Mouse (Mus musculus) G1E (cell line): ENCODE data around the gene Psg16. TPM values are rescaled to one million over a fixed set of nuclear protein-coding genes. Genes with fewer than 3 reads are reported as not detected.

Experiments used
- ATAC-seq: 2 replicates; pipeline ENCODE4 v1.8.0; 2016; ENCODE audit warnings: mild to moderate bottlenecking; ENCODE audit not compliant: insufficient number of reproducible peaks, poor library complexity, low FRiP score, severe bottlenecking; ENCODE audit errors: extremely low read depth
- DNase-seq: peaks from one replicate; pipeline ENCODE4 v3.0.0; 2012; ENCODE audit warnings: low spot score
- H3K27me3 ChIP-seq: 2 replicates; pipeline ENCODE4 v1.6.1; 2012; ENCODE audit warnings: mild to moderate bottlenecking, low read length, inconsistent platforms; ENCODE audit not compliant: insufficient read depth
- H3K36me3 ChIP-seq: replicated peaks from 2 replicates; pipeline ENCODE3; 2012; ENCODE audit warnings: mild to moderate bottlenecking, inconsistent platforms
- H3K4me1 ChIP-seq: 2 replicates; pipeline ENCODE4 v1.6.1; 2012; ENCODE audit warnings: low read depth, low read length, inconsistent platforms, mixed read lengths; ENCODE audit not compliant: insufficient read depth
- H3K4me3 ChIP-seq: 2 replicates; pipeline ENCODE4 v1.5.1; 2012; ENCODE audit warnings: low read depth, mild to moderate bottlenecking, inconsistent platforms, low read length, moderate library complexity, mixed read lengths
- H3K9me3 ChIP-seq: replicated peaks from 2 replicates; pipeline ENCODE4 v1.6.1; 2012; ENCODE audit warnings: inconsistent platforms
- CTCF ChIP-seq: IDR thresholded peaks from 2 replicates; pipeline ENCODE4 v1.5.1; 2012; ENCODE audit warnings: low read depth, low read length, inconsistent platforms, mixed read lengths
- GATA1 ChIP-seq: IDR thresholded peaks from 2 replicates; pipeline ENCODE4 v1.6.1; 2012; ENCODE audit warnings: borderline replicate concordance, low read length, inconsistent platforms, mixed read lengths
- GATA2 ChIP-seq: IDR thresholded peaks from 2 replicates; pipeline ENCODE4 v1.6.1; 2012; ENCODE audit warnings: low read depth, low read length, inconsistent platforms, borderline replicate concordance
- POLR2AphosphoS5 ChIP-seq: IDR thresholded peaks from 2 replicates; pipeline ENCODE4 v1.6.1; 2012; ENCODE audit warnings: low read depth, low read length, inconsistent platforms; ENCODE audit not compliant: insufficient replicate concordance
- TAL1 ChIP-seq: conservative IDR thresholded peaks from 2 replicates; pipeline ENCODE4 v1.6.1; 2012; ENCODE audit warnings: low read depth, low read length, inconsistent platforms, mixed read lengths
- polyA plus RNA-seq: library from polyadenylated mRNA; stranded (reverse); fragments of >175 nt; gene quantifications from 2 replicates; pipeline ENCODE4 v1.2.3, GENCODE M21; 2012
- total RNA-seq, 2 experiments: library from RNA; stranded (forward) in 1 of 2; stranded (reverse) in 1 of 2; fragments of 200-1000 nt in 1 of 2; fragments of >200 nt in 1 of 2; fragmentation: Nextera tagmentation in 1 of 2; gene quantifications; 2 replicates each; pipeline ENCODE4 v1.2.3; 2014 to 2017

Gene Psg16
- total and polyA plus RNA-seq, 3 experiments: 0.02 to 1.9 (median 0.71) TPM

DNA sequence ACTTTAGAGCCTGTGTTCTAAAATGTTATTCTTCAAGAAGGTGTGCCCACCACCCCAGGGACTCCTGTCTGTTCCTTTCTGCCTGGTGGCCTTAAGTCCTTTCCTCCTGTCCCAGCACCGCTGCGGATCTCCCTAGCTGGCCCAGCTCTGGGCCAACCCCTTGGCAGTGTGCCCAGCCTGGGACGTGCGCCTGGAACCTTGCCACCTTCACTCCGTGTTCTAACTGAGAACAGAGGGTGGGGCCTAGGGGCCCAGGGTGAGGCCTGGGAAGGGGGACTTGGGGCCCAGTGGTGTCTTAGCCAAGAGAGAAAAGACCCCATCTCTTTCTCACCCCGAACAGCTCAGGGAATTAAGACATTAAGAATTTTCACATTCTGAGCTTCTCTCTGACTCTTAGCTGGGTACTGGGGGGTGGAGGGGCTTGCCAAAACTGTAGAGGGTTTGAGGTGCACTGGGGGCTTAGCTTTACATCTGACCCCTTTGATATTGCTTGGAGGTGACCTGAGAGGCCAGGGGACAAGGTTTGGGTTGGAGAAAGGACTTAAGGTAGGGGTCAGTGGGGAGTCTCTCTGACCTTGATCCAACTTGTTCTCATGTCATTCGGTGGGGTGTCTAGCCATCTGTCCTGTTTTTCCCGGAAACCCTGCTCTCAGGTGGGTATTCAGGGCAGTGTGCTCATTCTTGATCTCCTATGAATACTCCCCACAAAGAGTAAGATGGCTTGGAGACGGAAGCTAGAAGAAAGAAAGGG lies 13.6 kb upstream of the Psg16 start:
- Histone ChIP-seq H3K4me3 (peak overlapping the region; percentile 76), H3K9me3 (no peaks in the 10 kb centered on the region), H3K27me3 (no peaks in the 10 kb centered on the region), H3K36me3 (peaks cover 23% of the 10 kb centered on the region), H3K4me1 (peaks cover 77% of the 10 kb centered on the region)
- ATAC-seq: peak; percentile 19
- no peak for TF ChIP-seq CTCF
- no peak for TF ChIP-seq TAL1
- TF ChIP-seq GATA2: no peak
- TF ChIP-seq GATA1: no peak
- TF ChIP-seq POLR2AphosphoS5: no peak
- DNase-seq: peak; percentile 85

DNA sequence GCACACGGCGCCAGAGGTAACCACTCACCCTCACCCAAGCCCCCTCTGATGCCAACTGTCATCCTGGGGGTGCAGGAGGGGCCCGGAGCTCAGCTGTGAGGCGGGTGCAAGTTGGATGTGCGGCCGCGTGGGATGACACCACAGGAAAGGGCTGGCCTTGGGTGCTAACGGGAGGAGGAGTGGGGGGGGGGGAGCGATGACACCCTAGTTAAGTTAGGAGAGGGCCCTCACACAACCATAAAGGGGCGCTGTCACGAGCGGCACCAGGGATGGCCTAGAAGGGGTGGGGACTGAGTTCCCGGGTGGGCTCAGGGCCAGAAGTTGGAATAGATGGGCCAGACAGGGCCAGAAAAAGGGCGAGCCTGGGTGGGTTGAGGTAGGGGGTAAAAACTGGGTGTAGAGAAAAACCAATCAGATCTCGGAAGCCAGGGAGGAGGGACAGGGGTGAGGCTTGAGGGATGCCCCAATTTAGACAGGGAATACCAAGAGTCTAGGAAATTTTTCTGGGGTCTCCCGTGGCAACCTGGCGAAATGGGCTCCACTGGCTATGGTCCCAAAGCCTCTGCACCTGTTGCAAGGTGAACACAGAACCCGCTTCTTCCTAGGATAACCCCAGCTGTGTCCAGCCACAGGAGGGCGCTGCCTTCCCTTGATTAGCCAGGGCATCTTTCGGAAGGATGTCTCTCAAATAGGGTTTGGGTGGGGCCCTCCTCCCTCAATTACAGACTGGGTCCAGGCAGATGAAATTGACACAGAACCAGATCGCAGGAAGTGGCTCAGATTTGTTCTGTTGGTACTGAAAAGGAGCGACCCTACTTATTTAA lies 12.8 kb upstream of the Psg16 start:
- DNase-seq (peak; percentile 78), ATAC-seq (peak; percentile 18)
- Histone ChIP-seq H3K4me3 (peak overlapping the region; percentile 76), H3K9me3 (no peaks in the 10 kb centered on the region), H3K36me3 (peaks cover 18% of the 10 kb centered on the region), H3K4me1 (peaks cover 79% of the 10 kb centered on the region), H3K27me3 (no peaks in the 10 kb centered on the region)
- TF ChIP-seq CTCF (peak; percentile 56), GATA1 (no peak)

DNA sequence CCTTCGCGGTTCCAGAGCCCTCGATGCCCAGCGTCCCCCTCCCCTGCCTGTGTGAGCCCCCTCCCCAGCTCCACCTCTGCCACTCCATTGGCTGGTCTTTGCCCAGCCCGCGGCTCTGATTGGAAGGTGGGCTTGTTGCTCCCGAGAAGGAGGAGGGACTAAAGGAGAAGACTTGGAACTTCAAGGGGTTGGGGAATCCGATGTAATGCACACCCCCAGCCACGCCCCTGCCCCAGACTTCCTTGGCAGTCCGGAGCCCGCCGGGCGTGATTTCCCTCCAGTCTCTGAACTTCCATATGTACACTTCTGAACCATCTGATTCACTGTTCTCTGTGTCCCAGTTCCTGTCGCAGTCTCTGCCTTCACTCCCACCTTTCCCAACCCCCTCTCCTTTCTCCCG lies 11.5 kb upstream of the Psg16 start, which contains the start of gene Hif3a:
Hif3a (minus strand) TSS at position 39 of the 400 bp plus-strand sequence.
- Histone ChIP-seq H3K36me3 (peaks cover 15% of the 10 kb centered on the region), H3K4me1 (peaks cover 76% of the 10 kb centered on the region), H3K27me3 (no peaks in the 10 kb centered on the region), H3K9me3 (no peaks in the 10 kb centered on the region), H3K4me3 (peak within 1 kb of the TSS; percentile 76)
- no peak for TF ChIP-seq GATA2
- TF ChIP-seq GATA1: no peak
- no peak for TF ChIP-seq TAL1
- TF ChIP-seq CTCF: no peak
- no peak for TF ChIP-seq POLR2AphosphoS5
- DNase-seq (peak; percentile 16), ATAC-seq (no peak)

DNA sequence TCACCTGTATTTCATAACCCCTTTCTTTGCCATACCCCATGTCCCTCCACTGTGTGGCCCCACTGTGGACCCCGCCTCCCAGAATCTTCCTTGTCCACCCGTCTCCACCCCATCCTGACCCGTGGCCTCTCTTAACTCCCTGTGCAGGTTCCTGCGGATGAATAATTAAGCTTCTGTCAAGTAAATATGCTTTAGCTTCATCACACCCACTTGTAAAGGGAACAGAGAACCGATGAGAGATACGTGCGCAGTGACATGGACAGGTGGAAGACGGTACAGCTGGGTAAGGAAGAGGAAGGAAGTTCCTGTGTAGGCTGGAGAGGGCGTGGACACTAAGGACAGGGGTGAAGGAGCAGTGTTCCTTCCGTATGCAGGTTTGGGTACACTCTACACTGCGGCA lies 11.0 kb upstream of the Psg16 start:
- no peaks in the 10 kb centered on the region for H3K9me3 ChIP-seq
- H3K4me1 ChIP-seq: peaks cover 73% of the 10 kb centered on the region
- H3K4me3 ChIP-seq: peak overlapping the region; percentile 68; the same call in 1 of the 2 replicates
- DNase-seq (no peak), ATAC-seq (0 out of 2 replicates have a peak, but pooled peaks have one; percentile 2)
- H3K36me3 ChIP-seq: peaks cover 19% of the 10 kb centered on the region
- TF ChIP-seq GATA1: no peak
- no peak for TF ChIP-seq TAL1
- no peak for TF ChIP-seq GATA2
- TF ChIP-seq POLR2AphosphoS5: no peak
- no peak for TF ChIP-seq CTCF
- H3K27me3 ChIP-seq: no peaks in the 10 kb centered on the region

DNA sequence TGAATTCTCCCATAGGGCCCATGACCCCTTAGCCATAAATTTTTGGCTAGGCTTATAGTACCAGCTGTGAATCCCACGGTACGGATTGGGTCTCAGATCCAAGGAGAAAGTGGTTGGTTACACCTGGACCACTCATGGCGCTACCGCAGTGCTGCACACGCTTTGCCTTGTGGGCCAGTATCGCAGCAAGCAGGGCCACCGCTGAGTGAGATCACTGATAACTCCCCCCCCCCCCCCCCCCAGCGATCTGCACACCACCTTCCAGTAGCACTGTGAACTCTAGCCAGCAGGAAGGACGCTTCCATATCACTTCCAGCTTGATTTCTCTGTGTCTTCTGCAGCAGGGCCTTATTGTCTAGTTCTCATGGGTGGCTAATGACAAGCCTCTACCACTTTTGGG lies 8.2 kb upstream of the Psg16 start:
- ATAC-seq (peak; percentile 46), DNase-seq (no peak)
- Histone ChIP-seq H3K36me3 (peaks cover 7% of the 10 kb centered on the region), H3K4me3 (peak overlapping the region; percentile 60; the same call in 1 of the 2 replicates), H3K4me1 (peaks cover 51% of the 10 kb centered on the region), H3K9me3 (no peaks in the 10 kb centered on the region), H3K27me3 (no peaks in the 10 kb centered on the region)
- 0 out of 2 replicates have a peak, but pooled peaks have one; percentile 17 for TF ChIP-seq TAL1
- TF ChIP-seq CTCF: no peak

DNA sequence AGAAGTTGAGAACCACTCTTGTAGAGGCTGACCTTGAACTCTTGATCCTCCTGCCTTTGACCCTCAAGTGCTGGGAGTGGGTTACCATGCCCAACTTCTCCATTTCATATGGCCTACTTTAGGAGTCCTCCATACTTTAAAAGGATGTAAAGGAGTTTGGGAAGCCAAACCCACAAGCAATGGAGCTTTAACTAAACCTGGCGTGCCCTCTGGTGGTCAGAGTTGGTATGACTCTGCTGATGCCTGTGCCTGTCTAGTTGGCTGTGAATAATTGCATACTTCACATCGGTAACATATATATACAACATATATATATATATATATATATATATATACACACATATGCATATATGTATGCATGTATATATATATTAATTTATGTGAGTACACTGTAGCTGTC lies 7.4 kb upstream of the Psg16 start:
- DNase-seq (no peak), ATAC-seq (peak; percentile 38; the same call in 1 of the 2 replicates)
- Histone ChIP-seq H3K4me1 (peaks cover 43% of the 10 kb centered on the region), H3K9me3 (no peaks in the 10 kb centered on the region), H3K4me3 (no peak overlapping the region), H3K36me3 (peaks cover 7% of the 10 kb centered on the region), H3K27me3 (no peaks in the 10 kb centered on the region)
- no peak for TF ChIP-seq GATA1
- peak; percentile 85 for TF ChIP-seq CTCF
- TF ChIP-seq TAL1: no peak
- peak; percentile 64; the same call in 1 of the 2 replicates for TF ChIP-seq POLR2AphosphoS5
- TF ChIP-seq GATA2: no peak
